Mouse (Mus musculus) urinary bladder, postnatal 25 days (tissue): ENCODE results near the gene Unc119.

Source experiments
- DNase-seq: peaks from one replicate; pipeline ENCODE4 v3.0.0; 2022; ENCODE audit warnings: low spot score

The Unc119 gene

DNA sequence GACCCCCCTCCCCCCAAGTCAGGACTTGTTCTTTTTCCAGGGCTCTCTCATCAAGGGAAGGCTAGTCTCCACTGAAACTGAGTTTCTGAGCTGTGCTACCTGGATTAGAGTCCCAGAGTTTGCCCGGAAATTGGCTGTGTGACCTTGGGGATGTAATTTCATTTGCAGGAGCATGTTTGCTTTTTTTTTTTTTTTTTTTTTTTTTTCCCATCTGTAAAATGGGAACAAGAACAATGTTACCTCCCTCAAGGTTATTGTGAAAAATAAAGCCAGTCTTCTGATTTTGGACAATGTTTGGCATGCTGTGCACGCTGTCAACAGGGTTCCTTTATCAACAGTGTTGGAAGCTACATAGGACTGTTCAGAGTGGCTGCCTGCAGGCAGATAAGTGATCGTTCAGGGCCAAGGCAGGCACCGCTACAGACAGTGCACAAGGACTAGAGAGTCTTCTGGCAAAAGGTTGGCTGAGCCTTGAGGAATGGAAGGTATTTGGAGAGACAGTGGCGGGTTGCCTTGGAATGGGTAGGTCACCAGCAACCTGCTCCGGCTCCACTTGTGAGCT lies 1.1 kb downstream of the Unc119 start:
- no peak for DNase-seq

DNA sequence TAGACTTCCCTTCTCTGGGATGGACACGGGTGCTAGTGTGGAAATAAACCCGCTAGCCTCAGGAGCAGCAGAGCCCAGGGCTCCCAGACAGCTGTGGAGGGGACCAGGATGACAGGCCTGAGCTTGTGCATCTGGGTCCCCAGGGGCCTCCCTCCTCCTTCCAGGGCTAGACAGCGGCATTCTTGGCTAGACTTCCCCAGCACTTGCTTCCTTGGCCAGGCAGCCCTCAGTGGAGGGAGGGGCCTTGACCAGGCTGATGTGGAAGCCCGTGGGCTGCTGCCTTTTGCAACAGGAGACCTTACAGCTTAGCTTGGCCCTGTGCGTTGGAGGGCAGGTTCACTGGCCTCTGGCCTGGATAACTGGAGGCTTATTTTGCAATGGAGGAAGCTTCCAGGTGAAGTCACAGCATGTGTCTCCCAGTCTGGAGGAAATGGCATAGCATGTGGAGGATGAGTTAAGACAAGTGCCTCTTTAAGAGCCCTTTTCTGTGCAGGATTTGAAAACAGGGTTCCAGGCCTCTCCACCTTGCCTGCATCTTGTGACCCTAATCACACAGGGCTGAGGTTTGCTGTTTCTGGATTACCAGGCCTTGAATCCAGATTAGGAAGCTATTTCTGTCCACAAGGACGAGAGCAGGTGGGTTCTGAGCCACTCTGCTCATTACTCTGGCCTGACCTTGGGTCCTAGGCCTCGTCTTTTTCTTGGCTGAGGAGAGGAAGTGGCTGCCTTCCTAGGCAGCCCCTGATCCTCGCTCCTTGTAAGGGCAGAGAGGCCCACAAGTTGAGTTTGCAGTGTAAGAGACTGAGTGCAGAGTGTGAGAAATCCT lies 1.8 kb downstream of the Unc119 start:
- no peak for DNase-seq

DNA sequence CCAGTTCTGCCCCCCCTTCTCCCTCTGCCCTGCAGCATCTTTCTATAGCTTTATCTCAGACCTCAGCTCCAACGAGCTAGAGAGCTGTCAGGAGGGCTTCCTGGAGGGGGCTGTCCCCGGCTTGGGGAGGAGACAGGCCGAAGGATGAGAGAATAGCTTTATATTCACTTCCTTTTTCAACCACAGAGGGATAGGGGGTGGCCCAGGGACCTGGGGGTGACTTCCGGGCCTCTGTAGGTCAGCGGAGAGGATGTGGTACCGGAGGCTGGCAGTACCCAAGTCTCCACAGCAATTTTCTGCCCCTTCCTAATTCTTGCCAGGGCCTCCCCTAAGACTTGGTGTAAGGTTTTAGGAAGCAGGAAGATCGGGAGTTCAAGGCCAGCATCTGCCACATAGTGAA lies 2.5 kb downstream of the Unc119 start:
- DNase-seq = no peak

DNA sequence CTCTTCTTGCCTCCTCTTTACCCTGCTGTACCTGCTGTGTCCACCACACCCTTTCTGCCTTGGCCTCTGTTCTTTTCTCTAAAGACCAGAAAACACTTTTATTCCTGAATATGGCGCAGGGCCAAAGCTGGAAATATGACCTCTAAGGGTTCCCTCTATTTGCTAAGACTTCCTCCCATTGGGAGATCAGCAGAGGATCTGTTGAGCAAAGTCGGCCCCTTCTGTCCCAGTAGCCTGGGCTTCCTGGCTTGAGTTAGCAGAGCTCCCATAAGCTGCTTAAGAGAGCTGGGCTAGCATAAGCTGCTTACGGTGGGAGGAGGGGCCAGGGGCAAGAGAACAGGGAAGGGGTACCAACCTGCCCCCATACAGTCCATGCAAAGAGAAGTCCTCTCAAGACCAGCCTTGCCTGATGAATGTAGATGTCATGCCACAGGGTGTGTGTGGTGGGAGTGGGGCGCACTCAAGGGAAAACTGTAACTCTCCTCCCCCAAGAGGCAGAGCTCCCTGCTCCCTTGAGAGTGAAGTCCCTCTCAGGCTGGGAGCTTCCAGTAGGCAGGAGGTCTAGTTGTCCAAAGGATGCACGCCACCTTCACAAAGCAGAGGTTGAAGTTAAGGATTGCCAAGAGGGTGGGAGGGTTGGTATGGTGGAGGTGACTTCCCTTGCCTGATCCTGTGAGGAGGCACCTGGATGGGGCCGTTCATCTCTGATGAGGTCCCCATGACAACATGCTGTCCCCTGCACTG lies 3.2 kb downstream of the Unc119 start:
- no peak for DNase-seq

DNA sequence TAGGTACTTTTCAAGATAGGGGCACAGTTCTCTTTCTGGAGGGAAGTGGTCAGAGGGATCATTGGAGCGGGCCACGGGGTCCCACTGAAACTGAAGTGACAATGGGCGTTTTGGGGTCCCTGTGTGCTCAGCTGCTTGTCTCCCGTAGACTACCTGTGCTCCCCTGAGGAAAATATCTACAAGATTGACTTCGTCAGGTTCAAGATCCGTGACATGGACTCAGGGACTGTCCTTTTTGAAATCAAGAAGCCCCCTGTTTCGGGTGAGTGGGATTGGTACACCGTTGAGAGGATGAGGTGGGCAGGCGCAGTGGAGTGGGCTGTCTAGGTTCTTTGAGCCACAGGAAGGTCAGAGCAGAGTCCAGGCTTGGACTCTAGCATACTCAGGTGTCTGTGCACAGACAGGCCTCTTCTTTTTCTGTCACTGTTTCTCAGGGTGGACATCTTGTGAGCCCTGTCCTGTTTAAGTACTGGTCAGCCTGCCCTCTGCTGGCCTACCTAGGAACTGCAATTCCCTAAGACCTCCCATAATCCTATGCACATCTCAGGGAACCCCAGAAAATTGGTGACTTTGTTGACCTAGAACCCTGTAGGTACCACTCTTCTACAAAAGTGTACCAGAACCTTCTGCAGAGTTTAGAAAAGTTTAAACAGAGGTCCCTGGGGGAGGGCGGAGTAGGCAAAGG lies 3.9 kb downstream of the Unc119 start:
- peak; percentile 69 for DNase-seq

DNA sequence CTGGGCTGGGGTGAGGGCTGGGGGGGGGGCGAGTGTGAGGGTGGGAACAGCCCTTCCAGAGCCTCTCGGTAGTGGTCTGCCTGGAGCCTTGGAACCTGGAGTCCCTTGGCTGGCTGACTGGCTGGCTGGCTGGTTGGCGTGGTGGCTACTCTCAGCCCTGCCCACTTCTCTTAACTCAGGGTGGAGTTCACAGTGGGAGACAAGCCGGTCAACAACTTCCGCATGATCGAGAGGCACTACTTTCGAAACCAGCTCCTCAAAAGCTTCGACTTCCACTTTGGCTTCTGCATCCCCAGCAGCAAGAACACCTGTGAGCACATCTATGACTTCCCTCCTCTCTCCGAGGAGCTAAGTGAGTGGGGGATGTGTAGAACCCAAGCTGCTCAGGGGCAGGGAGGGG lies 4.6 kb downstream of the Unc119 start:
- DNase-seq = no peak

DNA sequence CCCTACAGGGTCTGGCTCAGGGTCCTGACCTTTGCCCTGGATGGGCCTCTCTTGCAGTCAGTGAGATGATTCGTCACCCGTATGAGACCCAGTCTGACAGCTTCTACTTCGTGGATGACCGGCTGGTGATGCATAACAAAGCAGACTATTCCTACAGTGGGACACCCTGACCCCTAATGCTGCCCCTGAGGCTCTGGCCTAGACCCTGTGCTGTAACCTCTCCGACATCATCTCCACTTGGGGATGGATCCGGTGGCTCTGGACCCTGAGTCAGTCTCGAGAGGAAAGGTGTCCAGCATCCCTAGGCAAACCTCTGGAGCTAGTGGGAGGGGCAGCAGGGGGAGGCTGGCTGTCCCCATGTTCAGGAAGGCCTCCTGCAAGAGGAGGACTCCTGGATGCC lies 5.2 kb downstream of the Unc119 start:
- DNase-seq = no peak

DNA sequence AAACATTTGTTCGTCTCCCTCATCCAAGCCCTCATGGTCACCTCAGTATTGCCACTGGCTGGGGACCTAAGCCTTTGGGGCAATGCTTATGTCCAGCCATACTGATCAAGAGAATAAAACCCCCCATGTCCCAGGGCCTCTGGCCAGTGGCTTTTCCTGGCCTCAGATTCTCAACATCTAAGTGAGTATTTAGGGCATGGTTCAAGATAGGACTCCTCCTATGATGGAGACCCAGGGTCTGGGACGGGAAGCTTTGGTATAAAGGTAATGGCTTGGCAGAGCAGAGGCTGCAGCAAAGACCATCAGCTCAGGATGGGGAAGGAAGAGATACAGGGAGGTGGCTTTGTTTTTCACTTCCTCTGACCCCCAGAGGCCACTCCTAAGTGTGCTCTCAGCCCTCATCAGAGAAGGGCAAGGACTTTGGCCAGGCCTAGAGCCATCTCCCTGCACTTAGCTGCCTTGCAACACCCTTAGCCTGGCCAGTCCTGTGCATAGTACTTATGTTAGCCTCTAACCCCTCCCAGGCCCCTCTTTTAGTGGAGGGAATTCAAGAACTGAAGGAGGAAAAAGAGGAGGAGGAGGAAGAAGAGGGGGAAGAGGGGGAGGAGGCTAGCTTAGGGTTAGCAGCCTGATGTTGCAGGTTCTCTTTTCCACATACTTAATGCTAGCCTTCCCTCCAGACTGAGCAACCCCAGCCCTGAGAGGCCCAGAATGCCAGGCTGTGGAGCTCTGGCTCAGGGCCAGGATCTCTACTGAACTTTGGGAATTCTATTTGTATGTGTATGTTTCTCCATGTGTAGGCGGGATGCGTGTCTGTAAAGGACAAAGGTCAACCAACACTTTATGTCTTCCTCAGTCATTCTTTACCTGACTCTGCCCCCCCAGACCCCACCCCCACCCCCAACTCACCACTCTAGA lies 6.4 kb downstream of the Unc119 start:
- no peak for DNase-seq

DNA sequence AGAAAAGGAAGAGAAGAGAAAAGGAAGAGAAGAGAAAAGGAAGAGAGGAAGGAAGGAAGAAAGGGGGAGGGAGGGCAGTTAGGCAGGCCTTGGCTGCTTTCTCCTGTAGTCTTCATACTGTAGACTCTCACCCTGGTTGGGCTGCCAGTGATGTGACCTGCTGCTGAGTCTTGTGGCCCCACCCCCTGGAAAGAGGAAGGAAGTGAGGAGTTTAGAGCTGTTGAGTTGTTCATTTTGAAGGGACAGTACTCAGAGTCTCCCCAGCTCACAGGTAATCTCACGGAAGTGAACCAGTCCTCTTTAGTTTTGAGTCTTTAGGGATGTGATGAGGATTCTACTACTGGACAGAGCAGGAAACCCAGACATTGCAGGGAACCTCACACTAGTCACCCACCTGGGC lies 9.8 kb downstream of the Unc119 start:
- DNase-seq = no peak

DNA sequence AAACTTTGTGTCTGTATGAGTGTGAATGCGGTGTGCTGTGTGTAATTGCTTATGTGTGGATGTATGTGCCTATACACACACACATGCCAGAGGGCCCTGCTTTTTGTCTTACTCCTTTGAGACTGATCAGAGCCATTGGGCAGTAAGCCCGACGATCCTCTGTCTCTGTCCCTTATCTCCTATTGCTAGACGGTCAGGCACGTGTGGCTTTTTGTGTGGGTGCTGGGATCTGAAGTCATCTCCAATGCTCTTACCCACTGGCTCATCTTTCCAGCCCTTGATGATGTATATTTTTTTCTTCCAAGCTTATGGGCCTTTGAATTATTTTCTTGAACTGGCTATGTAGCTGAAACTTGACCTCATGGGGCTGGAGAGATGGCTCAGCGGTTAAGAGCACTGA lies 11.6 kb downstream of the Unc119 start:
- no peak for DNase-seq

DNA sequence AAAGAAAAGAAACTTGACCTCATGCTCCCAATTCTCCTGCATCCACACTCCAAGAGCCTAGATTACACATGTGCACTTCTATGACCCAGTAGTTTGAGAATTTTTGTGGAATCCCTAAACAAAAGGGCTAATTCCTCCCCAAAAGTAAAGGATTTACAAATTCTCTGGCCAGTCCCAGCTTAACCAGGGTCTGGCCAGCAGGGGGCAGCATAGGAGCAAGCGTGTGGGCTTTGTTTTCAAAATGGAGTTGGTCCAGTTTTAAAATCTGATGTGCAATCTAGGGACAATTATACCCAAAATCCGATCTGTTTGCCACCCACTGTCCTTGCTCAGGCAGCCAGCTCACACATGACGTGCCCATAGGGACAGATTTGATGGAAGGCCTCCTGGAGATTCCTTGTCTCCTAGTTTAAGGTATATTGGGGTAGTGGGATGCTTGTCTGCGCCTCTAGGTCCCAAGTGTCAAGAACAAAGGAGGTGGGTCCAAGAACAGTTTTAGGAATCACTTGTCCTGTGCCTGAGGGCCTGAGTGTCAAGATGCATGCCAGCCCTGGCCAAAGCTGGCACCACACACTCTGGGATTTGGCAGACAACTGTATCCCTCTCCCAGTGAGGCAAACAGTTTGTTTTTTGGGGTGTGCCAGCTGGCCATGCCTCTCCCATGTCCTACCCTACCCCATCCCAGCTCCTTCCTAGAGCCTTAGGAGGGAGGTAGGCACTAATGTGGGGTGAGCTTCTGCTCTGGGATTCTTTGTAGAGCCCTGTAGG lies 12.4 kb downstream of the Unc119 start:
- DNase-seq = peak; percentile 79

DNA sequence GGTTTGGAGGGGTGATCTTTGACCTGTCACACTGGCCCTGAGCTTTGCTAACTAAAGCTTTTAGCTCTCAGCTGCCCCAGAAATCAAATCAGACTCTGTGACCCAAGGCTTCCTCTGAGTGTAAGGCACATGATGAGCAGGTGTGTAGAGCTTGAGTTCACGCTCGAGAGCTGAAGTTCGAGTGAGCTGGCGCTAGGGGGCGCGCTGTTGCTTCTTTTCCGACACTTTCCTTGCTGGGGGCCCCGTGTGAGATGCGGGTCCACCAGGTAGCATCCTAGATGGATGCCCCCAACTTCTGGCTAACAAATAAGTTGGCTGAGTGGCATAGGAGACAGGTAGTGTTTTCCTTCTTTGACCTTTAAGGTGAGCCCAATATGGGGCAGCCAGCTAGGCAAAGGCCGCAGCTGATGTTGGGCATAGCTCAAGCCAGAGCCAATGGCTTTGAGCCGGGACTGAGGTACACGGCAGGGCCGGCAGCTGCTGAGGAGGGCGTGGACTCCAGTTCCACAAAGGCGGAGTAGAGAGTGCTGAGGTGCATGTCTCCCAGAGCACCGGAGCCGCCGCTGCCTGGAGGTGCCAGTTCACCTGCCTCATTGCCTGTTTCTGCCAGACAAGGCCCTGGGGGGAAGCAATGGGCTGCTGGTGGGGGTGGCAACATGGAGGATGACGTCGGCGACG lies 15.2 kb downstream of the Unc119 start:
- no peak for DNase-seq

DNA sequence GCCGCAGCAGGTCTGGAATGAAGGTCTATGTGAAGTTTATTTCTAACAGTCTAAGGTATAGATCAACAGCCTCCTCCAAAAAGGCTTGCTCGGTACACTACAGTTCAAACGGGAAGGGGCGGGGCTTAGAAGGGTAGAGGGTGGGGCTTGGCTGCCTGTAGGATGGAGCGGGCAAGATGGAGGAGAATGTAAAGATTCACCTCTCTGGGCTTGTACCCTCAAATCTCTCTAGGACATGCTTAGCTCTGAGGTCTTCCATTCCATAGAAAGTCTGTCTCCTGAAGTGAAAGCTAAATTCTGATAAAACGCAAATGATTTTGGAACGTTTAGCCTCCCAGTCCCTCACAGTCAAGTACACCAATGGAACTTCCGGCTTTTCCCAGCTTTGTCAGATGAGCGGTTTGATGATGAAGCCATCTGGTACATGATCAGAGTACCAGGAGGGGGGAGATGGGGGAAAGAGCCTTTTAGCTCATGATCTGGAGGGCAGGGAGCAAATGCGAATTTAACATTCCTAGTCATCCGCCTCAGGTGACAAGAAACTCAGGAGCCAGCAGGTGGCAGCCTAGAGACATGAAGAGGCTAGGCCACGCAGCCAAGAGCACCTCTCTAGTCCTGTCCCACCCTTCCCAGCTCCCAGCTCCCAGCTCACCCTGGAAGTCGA lies 17.0 kb downstream of the Unc119 start:
- DNase-seq = peak; percentile 73

DNA sequence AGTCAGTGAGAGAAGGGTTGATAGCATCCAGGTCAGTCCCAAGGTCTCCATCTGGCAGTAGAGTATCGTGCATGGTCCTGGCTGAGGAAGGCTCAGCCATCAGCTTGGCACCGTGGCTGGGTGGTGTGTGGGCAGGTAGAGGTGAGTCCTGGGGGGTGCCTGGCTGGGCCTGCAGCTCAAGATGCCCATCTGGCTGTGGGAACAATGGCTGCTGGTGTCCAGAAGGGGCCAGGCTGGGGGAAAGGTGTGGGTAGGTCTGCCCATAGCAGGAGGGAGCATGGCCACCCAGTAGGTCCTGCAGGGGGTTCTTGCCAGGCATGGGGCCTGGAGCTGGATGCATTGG lies 17.5 kb downstream of the Unc119 start:
- DNase-seq = no peak

DNA sequence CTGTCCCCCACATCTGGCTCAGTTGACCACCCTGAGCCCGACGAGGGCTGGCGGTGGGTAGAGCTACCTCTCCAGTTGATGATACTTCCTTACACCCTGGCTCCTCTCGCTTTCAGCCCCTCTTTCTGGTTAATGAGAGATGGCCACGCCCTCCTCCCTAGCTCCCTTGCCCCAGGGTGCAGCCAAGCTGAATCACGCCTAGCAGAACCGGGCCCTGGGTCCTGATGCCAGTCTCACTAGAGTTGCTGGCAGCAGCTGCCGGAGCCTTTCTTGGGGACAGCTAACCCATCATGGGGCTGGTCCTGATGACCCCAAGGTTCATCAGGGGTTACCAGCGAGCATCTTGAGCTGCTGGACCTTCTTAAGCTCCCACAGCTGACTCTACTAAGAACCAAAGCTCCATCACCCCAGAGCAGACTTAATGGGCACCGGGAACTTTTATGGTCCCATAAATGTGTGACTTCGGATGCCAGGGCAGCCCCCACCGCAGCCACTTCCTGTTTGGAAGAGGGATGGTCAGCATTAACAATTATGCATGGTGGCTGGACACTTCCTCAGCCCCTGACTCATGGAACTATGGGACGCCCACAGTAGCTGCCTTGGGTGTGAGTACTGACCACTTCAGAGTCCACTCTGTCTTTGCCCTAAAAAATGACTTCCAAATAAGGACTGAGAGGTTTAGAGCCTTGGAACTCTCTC lies 20.2 kb downstream of the Unc119 start:
- DNase-seq = no peak

DNA sequence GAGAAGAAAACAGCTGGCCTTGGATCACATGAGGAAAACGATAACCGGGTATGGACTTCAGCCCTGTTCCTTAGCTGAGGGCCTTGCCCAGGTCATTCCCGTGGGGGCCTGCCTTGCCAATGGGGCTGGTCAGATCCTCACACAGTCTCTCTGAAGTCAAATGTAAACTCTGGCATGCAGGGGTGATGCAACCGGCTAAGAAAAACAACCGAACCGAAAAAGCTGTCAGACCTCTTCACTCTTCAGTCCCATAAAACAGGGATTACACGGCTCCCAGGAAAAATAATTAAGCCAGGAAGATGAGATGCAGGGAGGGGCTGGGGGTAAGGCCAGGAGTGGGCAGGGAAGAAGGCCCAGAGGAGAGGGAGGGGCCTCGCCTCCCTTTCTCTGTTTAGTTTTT lies 20.8 kb downstream of the Unc119 start:
- no peak for DNase-seq

DNA sequence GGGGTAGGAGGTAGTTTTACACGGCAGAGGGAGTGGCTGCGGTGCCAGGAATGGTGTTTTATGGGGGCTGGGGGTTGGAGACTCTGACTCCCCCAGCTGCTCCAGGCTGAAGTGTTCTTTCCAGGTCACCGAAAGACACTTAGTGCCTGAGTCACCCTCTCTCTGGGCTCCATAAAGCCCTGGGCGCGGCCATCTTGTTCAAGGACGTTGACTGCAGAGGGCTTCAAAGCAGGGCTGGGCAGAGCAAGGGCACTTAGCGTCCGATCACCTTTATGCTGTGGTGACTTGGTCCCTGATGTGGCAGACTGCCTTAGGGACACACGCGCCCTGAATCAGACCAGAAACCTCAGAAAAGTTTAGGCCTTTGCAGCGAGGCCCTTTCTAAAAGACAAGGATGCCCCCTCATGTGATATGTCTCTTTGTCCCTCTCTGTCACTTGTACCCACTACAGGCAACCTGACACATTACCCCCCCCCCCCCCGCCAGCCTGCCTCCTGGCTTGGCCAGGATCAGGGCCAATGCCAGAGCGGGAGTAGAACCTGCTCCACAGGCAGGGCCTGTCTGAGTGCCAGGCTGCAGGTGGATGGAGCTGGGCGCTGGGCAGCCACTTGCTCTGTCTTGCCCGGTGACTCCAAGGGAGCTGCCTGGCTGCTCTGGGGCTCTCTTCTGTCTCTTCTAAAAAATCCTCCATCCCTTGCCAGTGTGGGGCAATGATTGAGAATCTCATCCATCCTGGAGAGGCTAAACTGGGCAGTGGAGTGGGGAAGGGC lies 24.4 kb downstream of the Unc119 start:
- DNase-seq = peak; percentile 53

DNA sequence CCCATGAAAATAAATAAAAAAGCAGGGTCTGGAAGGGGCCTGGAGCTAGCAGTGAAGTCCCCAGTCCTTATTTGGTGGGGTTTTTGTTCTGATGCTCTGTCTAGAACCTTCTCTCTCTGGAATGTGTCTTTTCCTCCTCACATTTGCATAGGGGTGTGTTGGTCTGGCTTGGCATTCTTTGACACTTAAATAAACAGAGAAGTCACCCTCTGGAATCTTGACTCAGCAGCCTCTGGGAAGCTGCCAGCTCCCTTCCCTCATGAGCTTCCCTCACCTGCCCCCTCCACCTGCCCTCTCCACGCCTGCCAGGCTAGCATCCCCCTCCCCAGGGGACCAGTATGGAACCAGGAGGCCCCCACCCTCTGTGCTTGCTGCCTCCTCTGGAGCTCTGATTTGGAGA lies 27.1 kb downstream of the Unc119 start:
- DNase-seq = no peak
